Mouse (Mus musculus) olfactory bulb, adult 2 months (tissue): ENCODE results near the gene Riox1. TPM values are rescaled to one million over a fixed set of nuclear protein-coding genes. Genes with fewer than 3 reads are reported as not detected.
"Not testable (repeated sequence)": the region's sequence is repeated elsewhere in the genome, so short reads cannot be mapped to it uniquely, and the experiment has no call there.

ENCODE experiments used
- H3K27ac ChIP-seq: fragments of 200-500 bp; 2 replicates; pipeline ENCODE4 v1.5.1; 2012; ENCODE audit warnings: low read depth, low read length; ENCODE audit not compliant: insufficient read depth
- H3K4me1 ChIP-seq: fragments of 200-500 bp; 2 replicates; pipeline ENCODE4 v1.6.1; 2012; ENCODE audit warnings: low read length; ENCODE audit not compliant: control insufficient read depth, insufficient read depth
- H3K4me3 ChIP-seq: fragments of 200-500 bp; 2 replicates; pipeline ENCODE4 v1.5.1; 2012; ENCODE audit warnings: mild to moderate bottlenecking, low read depth, low read length, moderate library complexity; ENCODE audit not compliant: insufficient read depth
- CTCF ChIP-seq: fragments of 200-500 bp; IDR thresholded peaks from 2 replicates; pipeline ENCODE4 v1.5.1; 2012; ENCODE audit warnings: low read depth, mild to moderate bottlenecking, low read length, moderate library complexity; ENCODE audit not compliant: insufficient read depth
- POLR2A ChIP-seq: fragments of 200-500 bp; IDR thresholded peaks from 2 replicates; pipeline ENCODE4 v1.6.1; 2012; ENCODE audit warnings: mild to moderate bottlenecking, low read depth, low read length, moderate library complexity; ENCODE audit not compliant: insufficient read depth
- WGBS: fragments of 180-500 bp; shearing (Covaris S2); methylation state at CpG from one replicate; pipeline ENCODE4 v1.1.7; 2018; 5-methylcytosine and 5-hydroxymethylcytosine counted together
- polyA plus RNA-seq: library from polyadenylated mRNA; stranded (reverse); fragments of >200 nt; gene quantifications from 2 replicates; pipeline ENCODE4 v1.2.4, GENCODE M21; 2012; ENCODE audit warnings: low replicate concordance; ENCODE audit not compliant: missing spikeins, insufficient read depth, insufficient read length

Gene Riox1
- polyA plus RNA-seq, 1 experiment, result not detected

GRCm38 (mm10) chr12:83998341-83999107 lies 48.1 kb downstream of the Riox1 start:
- Histone ChIP-seq H3K4me3 (no peak overlapping the region), H3K27ac (no peak overlapping the region), H3K4me1 (no peaks in the 10 kb centered on the region)
- TF ChIP-seq POLR2A, result no peak
- no peak for TF ChIP-seq CTCF
- WGBS, result 62% methylated on average over 11 of the region's 11 CpGs

- WGBS, result 44% methylated on average over 8 of the region's 8 CpGs
- not testable (repeated sequence) for H3K4me1 ChIP-seq, H3K27ac ChIP-seq, H3K4me3 ChIP-seq
These were observed 48.8 kb downstream of the Riox1 start for GRCm38 (mm10) chr12:83999237-83999636.

GRCm38 (mm10) chr12:84000418-84000817 lies 50.0 kb downstream of the Riox1 start:
- H3K4me3 ChIP-seq, result no peak overlapping the region
- no peak overlapping the region for H3K27ac ChIP-seq
- no peaks in the 10 kb centered on the region for H3K4me1 ChIP-seq
- TF ChIP-seq CTCF (no peak), POLR2A (no peak)
- 94% methylated on average over 3 of the region's 3 CpGs for WGBS

Other genes with a start within 250 kb of the Riox1 start
- not detected in 2 replicates for gene Papln, start 187.0 kb upstream of the Riox1 start, polyA plus RNA-seq
- gene Numb, start 28.7 kb upstream of the Riox1 start, polyA plus RNA-seq, result not detected in 2 replicates
- not detected in 2 replicates for gene Heatr4, start 34.2 kb downstream of the Riox1 start, polyA plus RNA-seq
- gene Acot2, start 37.3 kb downstream of the Riox1 start, polyA plus RNA-seq, result not detected in 2 replicates
- not detected in 2 replicates for gene Acot1, start 58.9 kb downstream of the Riox1 start, polyA plus RNA-seq
- not detected in 2 replicates for gene Acot4, start 87.8 kb downstream of the Riox1 start, polyA plus RNA-seq
- not detected in 2 replicates for gene Gm49366, start 88.3 kb downstream of the Riox1 start, polyA plus RNA-seq
- not detected in 2 replicates for gene Acot3, start 101.5 kb downstream of the Riox1 start, polyA plus RNA-seq
- not detected in 2 replicates for gene Acot5, start 118.7 kb downstream of the Riox1 start, polyA plus RNA-seq
- gene Acot6, start 150.0 kb downstream of the Riox1 start, polyA plus RNA-seq, result not detected in 2 replicates
- gene Dnal1, start 163.8 kb downstream of the Riox1 start, polyA plus RNA-seq, result not detected in 2 replicates
- gene Pnma1, start 197.9 kb downstream of the Riox1 start, polyA plus RNA-seq, result not detected in 2 replicates